Comparison of ENCODE assay signal across 8 mouse cellular contexts in the genomic region with DNA sequence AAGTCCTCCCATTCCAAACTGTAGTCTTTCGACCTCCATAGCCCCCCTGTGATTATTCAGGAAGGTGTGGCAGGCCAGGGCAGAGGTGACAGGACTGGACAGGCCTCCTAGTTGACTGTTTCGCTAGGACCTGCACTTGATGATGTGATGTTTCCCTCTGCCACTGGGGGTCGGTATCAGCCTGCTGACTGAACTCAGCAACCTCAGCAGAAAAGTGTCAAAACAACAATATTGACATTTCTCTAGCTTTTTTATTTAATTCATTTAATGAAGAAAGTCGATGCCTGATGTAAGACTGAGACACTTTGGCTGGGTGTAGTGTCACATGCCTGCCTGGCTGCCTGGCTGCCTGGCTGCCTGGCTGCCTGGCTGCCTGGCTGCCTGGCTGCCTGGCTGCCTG. TPM values are rescaled to one million over a fixed set of nuclear protein-coding genes. Genes with fewer than 3 reads are reported as not detected.
A peak's percentile ranks its signal among the peaks of the same experiment; 100 is the strongest.
DNase-seq lines count a peak whose midpoint lies in the region; ATAC-seq and TF ChIP-seq lines count a peak whose summit lies in the region.

No protein-coding gene starts in this region.

- H3K27ac ChIP-seq in cortical plate, adult 2 months (ENCODE audit: insufficient read depth, low read length) = no peak overlapping the region
- H3K27ac ChIP-seq in liver, postnatal 0 days (ENCODE audit: low read depth) = no peak overlapping the region

- no peak for TF ChIP-seq EP300 in liver, postnatal 0 days (IDR thresholded peaks at IDR 0.05; ENCODE audit: low read depth)

- no peak overlapping the region for H3K4me3 ChIP-seq in cortical plate, adult 2 months (ENCODE audit: insufficient read depth, low read length)
- no peak overlapping the region for H3K4me3 ChIP-seq in liver, postnatal 0 days (ENCODE audit: low read depth, low read length)

- no peaks in the 10 kb centered on the region for H3K4me1 ChIP-seq in cortical plate, adult 2 months (ENCODE audit: control insufficient read depth, insufficient read depth, low read length)
- H3K4me1 ChIP-seq in liver, postnatal 0 days (ENCODE audit: insufficient read depth) = no peaks in the 10 kb centered on the region

- 16% methylated on average over 4 of the region's 4 CpGs for WGBS in liver, postnatal 0 days (ENCODE audit: insufficient replicate concordance)

- peak; percentile 21 to 40 for DNase-seq in heart, postnatal 14 days
- no peak for DNase-seq in heart, adult 9 months (ENCODE audit: low spot score in 2 of 2)
- DNase-seq in MN1 (ENCODE audit: low spot score) = peak; percentile 30
- peak; percentile 13 for DNase-seq in induced T-regulatory cell, adult 2 months (ENCODE audit: low read depth)
- DNase-seq in liver, postnatal 0 days = peak; percentile 42
- peak; percentile 16 for DNase-seq in right cerebral cortex, postnatal 36 days (ENCODE audit: low spot score in 2 of 2)
- no peak for DNase-seq in thymus, postnatal 10 days (ENCODE audit: low spot score in 2 of 2)

- no peak overlapping the region for H3K9ac ChIP-seq in liver, postnatal 0 days (replicated peaks)

- no peaks in the 10 kb centered on the region for H3K9me3 ChIP-seq in liver, postnatal 0 days (ENCODE audit: low read length)

- no peaks in the 10 kb centered on the region for H3K27me3 ChIP-seq in liver, postnatal 0 days (ENCODE audit: insufficient read depth, low read length)

- no peak overlapping the region for H3K4me2 ChIP-seq in liver, postnatal 0 days (ENCODE audit: low read depth, low read length)

- intact Hi-C loops in heart, postnatal 14 days (cut with DNase I) = loop anchor here (5.0 kb wide), 1 partner anchor 562 kb away; no protein-coding TSS in a partner anchor

- no peak for ATAC-seq in liver, postnatal 0 days

- peak; percentile 97 for TF ChIP-seq CTCF in cortical plate, adult 2 months (IDR thresholded peaks at IDR 0.05; ENCODE audit: extremely low read depth, insufficient read depth, low read length)
- TF ChIP-seq CTCF in liver, postnatal 0 days (IDR thresholded peaks at IDR 0.05; ENCODE audit: low read depth) = peak; percentile 75

- H3K36me3 ChIP-seq in liver, postnatal 0 days (replicated peaks; ENCODE audit: insufficient read depth, low read length) = no peaks in the 10 kb centered on the region

- TF ChIP-seq POLR2A in cortical plate, adult 2 months (IDR thresholded peaks at IDR 0.05; ENCODE audit: extremely low read depth, insufficient read depth, low read length) = no peak

RNA-seq across cellular contexts. Expression of gene Bbs7, which starts 22.2 kb away (rescaled TPM):
- 1 to 10 TPM; 5.3 to 7.2 TPM for total RNA-seq in heart, postnatal 14 days (2021)
- 16.4 and 16.8 TPM in 2 replicates for polyA plus RNA-seq in cortical plate, adult 2 months (2012; rRNA removed)
- polyA plus RNA-seq in liver, postnatal 0 days (2015; fragmentation: Nextera tagmentation; extraction: Ambion mirVana) = 3.4 and 3.9 TPM in 2 replicates

RNA-seq across cellular contexts. Expression of gene Trpc3, which starts 54.5 kb away (rescaled TPM):
- total RNA-seq in heart, postnatal 14 days (2021) = 1 to 10 TPM; 7.5 to 8.9 TPM
- polyA plus RNA-seq in cortical plate, adult 2 months (2012; rRNA removed) = 15.9 and 17.2 TPM in 2 replicates
- 0.26 and 0.46 TPM in 2 replicates for polyA plus RNA-seq in liver, postnatal 0 days (2015; fragmentation: Nextera tagmentation; extraction: Ambion mirVana)

Comparison
In these comparisons a context has a peak if more than half of its experiments do, and no peak if none do; other contexts are left out.
1. DNase-seq: peak in heart, postnatal 14 days (2 of 2), MN1 (single experiment), induced T-regulatory cell, adult 2 months (single experiment), liver, postnatal 0 days (single experiment) and right cerebral cortex, postnatal 36 days (2 of 2); none in heart, adult 9 months (0 of 2) and thymus, postnatal 10 days (0 of 2).
2. RNA of gene Trpc3, which starts 54.5 kb away (polyA plus RNA-seq): 15.9 to 17.2 TPM in cortical plate, adult 2 months; 0.26 to 0.46 TPM in liver, postnatal 0 days; every median in the first group is over 10 times any median in the second.